Mouse (Mus musculus): ENCODE measurements around the gene Trim66. TPM values are rescaled to one million over a fixed set of nuclear protein-coding genes. Genes with fewer than 3 reads are reported as not detected.

Trim66 gene
- polyA plus RNA-seq, 1 experiment, result not detected

DNA sequence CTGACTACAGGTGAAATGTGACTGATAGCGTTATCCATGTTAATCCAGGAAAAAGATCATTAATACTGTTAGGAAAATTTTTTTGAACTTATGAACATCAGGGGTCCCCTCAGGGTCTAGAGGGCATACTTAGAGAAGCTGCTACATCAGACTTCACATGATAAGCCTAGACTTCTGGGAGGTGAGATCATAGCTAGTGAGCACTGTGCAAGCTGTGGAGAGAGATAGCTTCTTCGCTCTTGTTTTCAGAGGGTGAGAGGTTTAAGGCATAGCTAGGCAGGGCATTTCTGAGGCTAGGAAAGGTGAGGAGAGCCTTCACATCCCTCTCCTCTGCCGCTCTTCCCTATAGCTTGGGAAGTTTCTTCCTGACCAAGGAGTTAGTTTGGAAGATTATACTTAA lies 3.9 kb upstream of the Trim66 start:
- Histone ChIP-seq H3K36me3 (ENCODE audit: control insufficient read depth) (no peaks in the 10 kb centered on the region), H3K27me3 (ENCODE audit: control insufficient read depth) (peaks cover 3% of the 10 kb centered on the region; the same call in 1 of the 2 replicates), H3K4me3 (replicated peaks) (no peak overlapping the region), H3K4me1 (ENCODE audit: control insufficient read depth) (peaks cover 34% of the 10 kb centered on the region), H3K9me3 (ENCODE audit: control insufficient read depth, low read length) (no peaks in the 10 kb centered on the region)
- TF ChIP-seq GATA1 (IDR thresholded peaks at IDR 0.05; ENCODE audit: low read length) (no peak), TAL1 (IDR thresholded peaks at IDR 0.05; ENCODE audit: low read length) (no peak; the same call in 2 of the 3 replicates)

DNA sequence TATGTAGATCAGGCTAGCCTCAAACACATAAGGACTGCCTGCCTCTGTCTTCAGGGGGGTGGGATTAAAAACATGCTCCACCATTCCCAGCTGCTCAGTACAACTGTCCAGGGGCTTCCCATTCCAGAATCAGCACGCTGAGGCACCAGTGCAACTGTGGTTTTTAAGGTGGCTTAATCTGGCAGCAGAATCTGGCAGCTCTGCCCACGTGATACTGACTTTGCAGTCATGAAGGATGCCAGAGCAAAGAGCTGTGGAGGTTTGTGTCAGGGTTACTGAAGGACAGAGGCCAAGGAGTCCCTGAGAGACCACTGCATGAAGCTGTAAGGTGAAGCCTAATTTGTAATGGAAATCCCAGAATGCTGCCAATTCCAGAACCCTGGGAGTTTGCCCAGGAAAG lies 2.9 kb upstream of the Trim66 start:
- Histone ChIP-seq H3K9me3 (ENCODE audit: control insufficient read depth, low read length) (no peaks in the 10 kb centered on the region), H3K4me1 (ENCODE audit: control insufficient read depth) (peaks cover 29% of the 10 kb centered on the region), H3K4me3 (replicated peaks) (no peak overlapping the region), H3K36me3 (ENCODE audit: control insufficient read depth) (no peaks in the 10 kb centered on the region), H3K27me3 (ENCODE audit: control insufficient read depth) (peaks cover 3% of the 10 kb centered on the region; the same call in 1 of the 2 replicates)
- peak; percentile 72 for TF ChIP-seq GATA1 (IDR thresholded peaks at IDR 0.05; ENCODE audit: low read length)
- TF ChIP-seq TAL1 (IDR thresholded peaks at IDR 0.05; ENCODE audit: low read length), result no peak

DNA sequence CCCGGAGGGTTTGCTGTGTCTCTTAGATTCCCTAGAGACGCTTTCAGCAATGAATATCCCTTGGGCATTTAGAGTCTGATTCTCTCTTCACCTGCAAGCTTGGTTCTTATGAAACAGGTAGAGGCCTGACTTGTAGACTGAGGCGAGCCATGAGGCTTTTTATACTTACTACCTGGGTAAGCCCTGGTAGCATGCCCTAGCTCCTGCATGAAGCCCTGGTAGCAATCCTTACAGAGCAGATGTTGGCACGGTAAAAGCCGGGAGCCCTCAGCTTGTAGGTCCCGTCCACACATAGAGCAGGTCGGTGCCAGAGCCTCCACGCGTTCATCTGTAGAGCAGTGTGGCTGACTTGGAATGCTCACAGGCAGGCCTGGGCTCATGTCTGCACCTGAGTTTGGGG lies 362 bp downstream of the Trim66 start:
- Histone ChIP-seq H3K27me3 (ENCODE audit: control insufficient read depth) (peaks cover 3% of the 10 kb centered on the region; the same call in 1 of the 2 replicates), H3K9me3 (ENCODE audit: control insufficient read depth, low read length) (no peaks in the 10 kb centered on the region), H3K4me3 (replicated peaks) (no peak overlapping the region), H3K4me1 (ENCODE audit: control insufficient read depth) (peaks cover 24% of the 10 kb centered on the region), H3K36me3 (ENCODE audit: control insufficient read depth) (no peaks in the 10 kb centered on the region)
- no peak for TF ChIP-seq TAL1 (IDR thresholded peaks at IDR 0.05; ENCODE audit: low read length)

DNA sequence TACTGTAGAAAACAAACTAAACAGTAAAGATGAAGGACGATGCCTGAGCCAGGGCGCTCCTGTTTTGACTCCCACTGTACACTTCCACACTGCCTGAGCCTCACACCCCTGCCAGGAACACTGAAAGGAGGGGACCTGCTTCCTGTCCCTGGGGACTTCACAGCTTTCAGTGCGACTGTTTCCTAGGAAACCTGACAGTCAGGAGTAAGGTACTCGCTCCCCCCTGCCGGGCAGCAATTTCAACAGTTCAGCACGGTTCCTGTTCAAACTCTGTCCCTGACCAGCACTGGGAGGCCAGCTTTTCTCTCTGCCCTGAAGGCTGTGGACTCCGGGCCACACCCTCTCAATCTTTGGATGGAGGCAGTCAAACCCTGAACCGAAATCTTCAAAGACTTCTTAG lies 815 bp downstream of the Trim66 start:
- Histone ChIP-seq H3K9me3 (ENCODE audit: control insufficient read depth, low read length) (no peaks in the 10 kb centered on the region), H3K36me3 (ENCODE audit: control insufficient read depth) (no peaks in the 10 kb centered on the region), H3K4me1 (ENCODE audit: control insufficient read depth) (peaks cover 20% of the 10 kb centered on the region), H3K4me3 (replicated peaks) (no peak overlapping the region), H3K27me3 (ENCODE audit: control insufficient read depth) (peaks cover 3% of the 10 kb centered on the region; the same call in 1 of the 2 replicates)
- TF ChIP-seq GATA1 (IDR thresholded peaks at IDR 0.05; ENCODE audit: low read length), result no peak
- TF ChIP-seq TAL1 (IDR thresholded peaks at IDR 0.05; ENCODE audit: low read length), result no peak

DNA sequence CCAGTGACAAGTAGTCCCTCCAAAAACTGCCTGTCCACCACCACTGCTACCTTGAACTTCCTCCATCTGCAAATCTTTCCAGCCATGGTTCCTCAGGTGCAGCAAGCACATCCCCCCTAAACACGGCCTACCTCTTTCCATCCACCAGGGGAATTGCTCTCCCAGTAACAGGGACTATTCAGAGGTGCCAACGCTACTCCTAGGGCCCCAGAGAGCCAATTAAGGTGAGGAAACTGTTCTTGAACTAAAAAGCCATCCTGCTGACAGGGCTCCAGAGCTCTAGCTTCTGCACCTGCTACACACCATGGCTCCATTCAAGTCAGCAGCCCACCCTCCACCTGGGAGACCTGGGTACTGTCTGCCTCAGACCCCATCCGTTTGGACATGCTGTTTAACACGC lies 10.4 kb downstream of the Trim66 start:
- TF ChIP-seq TAL1 (IDR thresholded peaks at IDR 0.05; ENCODE audit: low read length) (no peak), GATA1 (IDR thresholded peaks at IDR 0.05; ENCODE audit: low read length) (no peak)
- no peaks in the 10 kb centered on the region for H3K9me3 ChIP-seq (ENCODE audit: control insufficient read depth, low read length)

DNA sequence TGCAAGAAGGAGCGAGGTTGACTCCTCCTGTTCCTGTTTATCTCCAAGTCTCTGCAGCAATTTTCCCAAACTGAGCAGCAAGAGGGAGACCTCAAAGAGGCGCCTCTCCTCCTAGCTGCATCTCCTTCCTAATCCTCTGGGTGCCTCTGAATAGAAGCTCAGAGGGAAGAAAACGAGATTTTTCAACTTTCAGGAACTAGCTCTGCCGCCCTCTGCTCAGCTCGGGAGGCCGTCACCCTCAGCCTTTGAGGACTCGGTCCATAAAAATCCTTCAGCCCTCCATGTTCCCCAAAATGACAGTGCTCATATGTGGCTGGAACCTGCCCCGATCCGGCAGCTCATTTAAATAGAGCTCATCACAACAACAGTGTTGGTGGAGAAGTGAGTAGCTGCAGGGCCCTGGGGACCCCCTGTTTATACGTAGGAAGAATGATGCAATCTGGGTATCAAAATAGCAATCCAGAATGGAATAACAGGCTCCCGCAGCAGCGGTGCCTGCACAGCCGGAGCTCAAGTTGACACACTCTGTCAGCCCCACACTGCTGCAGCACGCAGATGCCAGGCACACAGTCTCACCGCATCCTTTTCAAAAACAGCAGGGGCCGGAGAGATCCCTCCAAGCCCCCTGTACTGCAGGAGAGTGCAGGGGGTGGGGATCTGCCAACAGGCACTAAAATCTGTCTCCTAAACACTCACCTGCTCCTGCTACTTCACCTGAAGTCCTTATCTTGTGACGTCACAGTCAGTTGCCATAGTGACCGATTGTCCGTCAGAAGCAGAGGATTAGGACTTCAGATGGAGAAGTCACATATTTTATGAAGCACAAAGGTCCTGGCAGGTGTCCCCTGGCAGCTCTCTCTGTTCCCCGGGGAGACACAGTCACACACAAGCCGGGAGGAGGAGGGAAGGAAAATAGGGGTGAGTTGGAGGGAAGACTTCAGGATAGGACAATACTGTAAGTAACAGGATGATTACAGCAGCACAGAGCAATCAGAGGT lies 14.3 kb downstream of the Trim66 start:
- Histone ChIP-seq H3K36me3 (ENCODE audit: control insufficient read depth) (no peaks in the 10 kb centered on the region), H3K27me3 (ENCODE audit: control insufficient read depth) (peaks cover 22% of the 10 kb centered on the region), H3K4me3 (replicated peaks) (no peak overlapping the region), H3K9me3 (ENCODE audit: control insufficient read depth, low read length) (no peaks in the 10 kb centered on the region), H3K4me1 (ENCODE audit: control insufficient read depth) (no peaks in the 10 kb centered on the region)
- no peak for TF ChIP-seq GATA1 (IDR thresholded peaks at IDR 0.05; ENCODE audit: low read length)

More for the DNA sequence above, 10.4 kb downstream of the Trim66 start:
- H3K27me3 ChIP-seq (ENCODE audit: control insufficient read depth), result peaks cover 20% of the 10 kb centered on the region
- no peak overlapping the region for H3K4me3 ChIP-seq (replicated peaks)
- H3K4me1 ChIP-seq (ENCODE audit: control insufficient read depth), result no peaks in the 10 kb centered on the region
- H3K36me3 ChIP-seq (ENCODE audit: control insufficient read depth), result no peaks in the 10 kb centered on the region

DNA sequence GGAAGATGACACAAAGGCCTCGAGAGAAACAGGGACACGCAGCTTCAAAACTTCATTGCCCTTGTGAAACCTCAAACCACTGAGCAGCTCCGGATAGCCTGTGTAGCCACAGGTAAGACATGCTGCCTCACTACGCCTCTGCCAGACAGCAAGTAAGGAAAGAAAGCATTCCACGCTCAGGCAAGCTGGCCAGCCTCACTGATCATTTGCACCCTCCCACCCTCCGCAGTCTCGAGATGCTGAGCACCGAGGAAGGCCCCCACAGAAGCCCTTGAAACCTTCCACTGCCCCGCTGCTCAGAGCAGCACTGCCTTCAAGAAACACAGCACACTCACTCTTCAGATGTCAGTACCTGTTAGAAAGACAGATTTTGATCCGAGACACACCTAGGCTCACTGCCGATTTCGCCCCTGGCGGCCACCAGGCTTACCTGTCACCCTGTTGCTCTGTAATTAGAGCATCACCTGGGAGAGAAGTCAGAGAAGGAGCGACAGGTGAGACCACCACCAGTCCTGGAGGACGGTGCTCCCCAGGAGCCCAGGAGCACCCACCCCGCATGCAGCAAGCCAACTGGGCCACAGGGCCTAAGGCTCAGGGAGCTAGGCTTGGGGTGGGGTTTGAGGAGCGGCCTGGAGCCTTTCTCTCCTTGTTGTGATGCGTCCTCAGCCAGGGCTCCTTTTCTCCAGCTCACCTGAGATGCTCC lies 15.2 kb downstream of the Trim66 start:
- Histone ChIP-seq H3K9me3 (ENCODE audit: control insufficient read depth, low read length) (no peaks in the 10 kb centered on the region), H3K4me3 (replicated peaks) (no peak overlapping the region), H3K4me1 (ENCODE audit: control insufficient read depth) (no peaks in the 10 kb centered on the region), H3K36me3 (ENCODE audit: control insufficient read depth) (no peaks in the 10 kb centered on the region), H3K27me3 (ENCODE audit: control insufficient read depth) (peaks cover 22% of the 10 kb centered on the region)
- TF ChIP-seq GATA1 (IDR thresholded peaks at IDR 0.05; ENCODE audit: low read length), result no peak

DNA sequence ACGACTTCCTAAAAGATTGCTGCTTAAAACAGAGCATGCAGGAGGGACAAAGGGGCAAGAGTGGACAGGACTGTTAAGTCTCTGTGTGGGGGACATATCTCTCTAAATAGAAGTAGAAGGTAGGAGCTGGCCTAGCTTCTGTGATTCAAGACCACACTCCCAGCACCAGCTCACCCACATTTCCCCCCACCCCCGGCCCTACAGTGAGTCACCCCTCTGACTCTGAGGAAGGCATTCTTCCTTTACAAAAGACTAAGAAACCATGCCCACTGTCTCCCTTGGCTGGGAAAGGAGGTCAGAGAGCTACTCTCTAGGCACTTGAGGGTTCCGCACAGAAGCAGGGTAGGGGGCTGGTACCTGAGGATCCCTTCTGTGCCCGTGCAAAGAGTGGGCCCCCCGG lies 23.7 kb downstream of the Trim66 start:
- Histone ChIP-seq H3K9me3 (ENCODE audit: control insufficient read depth, low read length) (no peaks in the 10 kb centered on the region), H3K4me1 (ENCODE audit: control insufficient read depth) (no peaks in the 10 kb centered on the region), H3K4me3 (replicated peaks) (no peak overlapping the region), H3K36me3 (ENCODE audit: control insufficient read depth) (no peaks in the 10 kb centered on the region), H3K27me3 (ENCODE audit: control insufficient read depth) (no peaks in the 10 kb centered on the region)
- TF ChIP-seq TAL1 (IDR thresholded peaks at IDR 0.05; ENCODE audit: low read length) (no peak), GATA1 (IDR thresholded peaks at IDR 0.05; ENCODE audit: low read length) (no peak)

DNA sequence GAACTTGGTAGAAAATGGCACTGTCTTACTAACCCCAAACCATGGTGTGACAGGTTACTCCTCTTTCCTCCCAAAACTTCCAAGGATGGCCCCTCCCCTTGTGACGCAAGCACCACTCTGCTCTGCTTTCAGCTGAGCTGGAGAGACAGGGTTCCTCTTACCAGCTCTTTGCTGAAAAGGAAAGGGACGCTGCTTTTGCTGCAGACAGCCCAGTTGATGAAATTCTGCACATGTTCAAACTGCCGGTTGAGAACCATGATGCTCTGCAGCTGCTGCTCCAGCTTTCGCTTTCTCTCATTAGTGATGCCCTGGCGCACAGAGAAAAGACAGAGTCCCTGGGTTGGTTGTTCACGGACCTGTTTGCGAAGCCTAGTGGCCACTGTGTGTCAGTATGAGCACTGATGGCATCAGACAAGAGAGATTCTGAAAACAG lies 27.2 kb downstream of the Trim66 start:
- Histone ChIP-seq H3K27me3 (ENCODE audit: control insufficient read depth) (no peaks in the 10 kb centered on the region), H3K9me3 (ENCODE audit: control insufficient read depth, low read length) (no peaks in the 10 kb centered on the region), H3K4me1 (ENCODE audit: control insufficient read depth) (no peaks in the 10 kb centered on the region), H3K36me3 (ENCODE audit: control insufficient read depth) (no peaks in the 10 kb centered on the region), H3K4me3 (replicated peaks) (no peak overlapping the region)
- no peak for TF ChIP-seq GATA1 (IDR thresholded peaks at IDR 0.05; ENCODE audit: low read length)
- no peak for TF ChIP-seq TAL1 (IDR thresholded peaks at IDR 0.05; ENCODE audit: low read length)

Data from erythroblast, embryonic 14.5 days (primary cell).